Mouse (Mus musculus) kidney, adult 2 months (tissue): Measurements from ENCODE around the gene E2f6.

Experiments used
- CTCF ChIP-seq: fragments of 200-500 bp; conservative IDR thresholded peaks from 2 replicates; pipeline ENCODE4 v1.5.1; 2011; ENCODE audit warnings: low read depth, mild to moderate bottlenecking, control low read depth, low read length, moderate library complexity, mixed read lengths; ENCODE audit not compliant: insufficient read depth, insufficient read length
- POLR2A ChIP-seq: fragments of 200-500 bp; IDR thresholded peaks from one replicate; pipeline ENCODE4 v1.6.1; 2011; ENCODE audit warnings: low read depth, low read length, control low read depth

GRCm38 (mm10) chr12:16780320-16780719 lies 30.4 kb upstream of the E2f6 start:
- no peak for TF ChIP-seq CTCF
- no peak for TF ChIP-seq POLR2A
